Mouse (Mus musculus) 416B (cell line): ENCODE data around the gene Syt1.

Experiments
- DNase-seq: peaks from one replicate; pipeline ENCODE4 v3.0.0; 2011; ENCODE audit warnings: low read depth

The Syt1 gene

DNA sequence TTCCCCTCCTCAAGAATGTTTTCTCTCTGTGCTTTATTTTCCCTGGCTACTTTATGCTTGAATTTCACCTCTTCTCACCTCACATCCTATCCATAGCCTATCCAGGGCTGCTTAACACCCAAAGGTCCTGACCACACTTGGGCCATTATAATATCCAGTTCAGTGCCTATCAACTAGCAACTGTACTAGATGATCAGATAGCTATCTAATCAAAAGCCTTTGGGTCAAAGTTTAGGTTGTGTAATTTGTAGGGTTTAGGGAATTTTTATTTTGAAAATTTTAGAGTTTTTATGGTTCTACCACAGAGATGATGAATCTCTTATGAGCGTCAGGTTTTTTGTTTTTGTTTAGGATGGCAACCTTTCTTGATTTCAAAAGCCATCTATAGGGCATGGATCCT, 125.0 kb downstream of the Syt1 start:
- no peak for DNase-seq

GRCm38 (mm10) chr10:108884520-108884919, 126.3 kb downstream of the Syt1 start:
- DNase-seq: no peak

GRCm38 (mm10) chr10:108880372-108880771, 130.4 kb downstream of the Syt1 start:
- DNase-seq: no peak

GRCm38 (mm10) chr10:108875730-108876129, 135.1 kb downstream of the Syt1 start:
- DNase-seq: no peak

DNA sequence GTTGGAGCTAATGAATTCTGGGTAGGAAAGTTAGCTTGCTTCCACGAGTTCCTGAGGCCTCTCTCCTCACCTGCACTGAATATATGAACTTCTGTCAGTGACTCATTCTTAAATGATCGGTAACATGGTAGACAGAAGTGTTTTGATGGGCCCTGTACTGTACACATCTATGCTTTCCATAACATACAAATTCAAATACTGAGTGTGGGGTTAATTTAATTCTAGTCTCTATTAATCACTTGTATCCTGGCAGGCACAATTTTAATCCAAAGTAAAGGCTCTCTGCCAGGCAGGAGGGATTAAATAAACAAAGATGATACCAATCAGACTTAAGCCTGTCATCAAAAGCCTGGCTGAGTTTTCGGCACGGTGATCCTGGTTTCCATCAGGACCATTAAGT, 136.1 kb downstream of the Syt1 start:
- no peak for DNase-seq

DNA sequence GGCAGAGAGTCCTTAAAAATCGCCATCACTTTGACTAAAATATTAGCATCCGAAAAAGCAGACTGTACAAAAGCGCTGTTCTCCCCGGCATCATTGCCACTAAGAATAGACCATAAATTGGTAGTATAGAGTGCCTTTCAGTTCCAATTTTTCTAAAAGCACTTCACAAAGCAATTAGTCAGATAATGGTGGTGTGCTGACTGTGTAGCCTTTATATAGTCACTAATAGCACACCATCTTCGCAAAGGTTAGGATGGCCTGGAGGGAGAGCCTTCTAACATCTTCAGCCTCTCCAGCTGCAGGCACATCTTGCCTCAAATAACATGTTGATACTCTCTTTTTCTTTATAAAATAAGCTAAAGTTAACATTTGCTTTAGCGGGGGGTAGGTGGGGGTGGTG, 138.4 kb downstream of the Syt1 start:
- no peak for DNase-seq

DNA sequence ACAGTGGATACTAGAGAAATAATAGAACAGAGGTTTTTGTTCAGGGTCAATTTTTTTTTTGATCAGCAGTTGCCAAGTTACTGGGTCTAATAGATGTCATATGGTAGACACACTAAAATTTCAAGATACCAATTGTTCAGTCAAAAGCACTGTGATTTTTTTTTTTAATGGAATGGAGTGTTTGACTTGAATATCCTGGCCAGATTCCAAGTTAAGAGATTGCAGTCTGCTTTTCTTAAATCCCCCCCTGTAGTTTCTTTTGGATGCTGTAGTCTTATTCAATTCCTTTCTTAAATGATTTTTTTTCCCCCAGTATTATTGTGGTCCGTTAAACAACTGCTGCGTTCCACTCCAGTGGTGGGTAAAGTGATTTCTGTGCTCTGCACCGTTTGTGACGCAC, 140.2 kb downstream of the Syt1 start:
- no peak for DNase-seq

DNA sequence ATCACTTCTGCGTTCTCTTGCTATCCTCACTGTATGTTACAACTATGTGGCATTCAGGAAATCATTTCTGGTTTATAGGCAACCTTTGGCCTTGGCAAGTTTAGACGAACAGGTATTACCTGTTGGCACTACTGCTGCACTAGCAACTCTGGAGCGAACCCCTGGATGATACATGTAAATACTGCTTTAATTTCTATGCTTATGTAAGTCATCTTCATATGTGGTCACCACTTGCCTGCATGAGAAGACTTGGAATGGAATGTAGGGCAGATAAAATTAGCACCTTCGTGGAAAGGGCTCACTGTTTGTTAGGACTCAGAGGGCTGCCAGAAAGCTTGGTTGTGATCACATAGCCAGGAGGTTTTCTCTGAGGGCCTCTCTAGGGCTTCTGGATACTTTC, 142.6 kb downstream of the Syt1 start:
- DNase-seq: no peak

DNA sequence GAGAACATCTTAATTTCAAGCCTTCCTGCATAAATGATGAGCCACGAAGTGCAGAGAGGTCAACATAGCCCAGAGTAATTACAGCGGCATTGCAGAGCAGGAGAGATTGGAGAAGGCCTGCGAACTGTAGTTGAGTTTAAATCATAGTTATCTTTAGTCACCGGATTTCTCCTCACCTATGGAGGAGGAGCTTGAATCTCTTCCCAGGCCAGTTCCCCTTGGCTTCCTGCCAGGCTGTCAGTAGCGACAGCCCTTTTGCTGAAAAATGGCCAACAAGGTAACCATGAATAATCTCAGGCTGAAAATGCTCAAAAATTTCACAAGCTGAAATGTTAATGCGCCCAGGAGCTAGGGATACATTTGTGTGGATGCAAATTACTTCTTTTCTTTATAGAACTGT, 143.6 kb downstream of the Syt1 start:
- DNase-seq: no peak

DNA sequence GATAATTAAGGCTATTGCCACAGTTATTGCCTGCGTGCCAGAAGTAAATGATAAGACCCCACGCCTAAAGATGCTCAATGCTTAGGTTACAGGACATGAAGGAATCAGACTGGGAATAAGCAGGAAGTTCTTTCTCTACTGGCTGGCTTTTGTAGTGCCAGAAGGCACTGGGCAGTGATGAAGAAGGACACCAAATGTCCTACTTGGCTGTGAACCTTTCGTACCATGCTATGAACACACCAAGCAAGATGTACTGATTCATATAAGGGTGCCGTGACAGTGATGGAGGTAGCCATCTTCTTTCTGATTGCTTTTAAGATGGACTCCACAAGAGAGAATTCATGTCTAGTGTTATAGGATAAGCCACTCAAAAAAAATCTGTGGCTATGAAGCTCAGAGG, 145.2 kb downstream of the Syt1 start:
- no peak for DNase-seq

DNA sequence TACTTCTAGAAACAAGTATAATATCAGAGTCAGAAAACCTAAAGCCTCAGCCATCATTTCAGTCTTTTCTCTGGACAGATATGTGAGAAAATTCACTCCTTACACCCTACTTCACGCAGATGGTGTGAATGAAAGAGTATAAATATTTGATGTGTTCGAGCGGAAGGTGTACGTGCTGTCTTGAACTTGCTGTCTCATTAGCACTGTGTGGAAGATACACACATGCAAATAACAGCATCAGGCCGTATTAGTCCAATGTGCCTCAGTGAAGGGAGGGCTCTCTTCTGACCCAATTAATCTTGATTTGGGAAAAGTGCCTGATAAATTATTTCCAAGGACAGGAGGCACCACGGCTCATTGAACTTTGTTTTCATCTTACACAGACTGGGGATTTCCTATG, 154.8 kb downstream of the Syt1 start:
- no peak for DNase-seq

- DNase-seq: no peak
These were observed 158.0 kb downstream of the Syt1 start for GRCm38 (mm10) chr10:108852757-108853156.

DNA sequence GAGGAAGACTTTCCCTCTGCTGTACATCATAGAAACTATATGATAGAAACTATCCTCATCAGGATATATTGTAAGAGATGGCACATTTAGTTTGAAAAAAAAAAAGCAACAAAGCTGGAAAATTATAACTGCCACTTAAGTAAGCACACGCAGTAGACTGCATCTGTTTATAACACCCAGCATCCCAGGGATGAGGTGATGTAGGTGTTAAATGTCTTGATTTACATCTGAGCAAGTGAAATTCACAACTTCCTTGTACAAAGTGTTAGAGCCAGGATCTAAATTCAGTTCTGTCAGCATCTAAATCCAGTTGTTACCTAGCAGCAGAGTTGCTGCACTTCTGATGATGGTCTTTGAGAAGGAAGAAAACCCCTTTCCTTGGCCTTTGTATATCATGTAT, 173.3 kb downstream of the Syt1 start:
- no peak for DNase-seq

GRCm38 (mm10) chr10:108832248-108832647, 178.5 kb downstream of the Syt1 start:
- no peak for DNase-seq

GRCm38 (mm10) chr10:108831801-108832200, 179.0 kb downstream of the Syt1 start:
- no peak for DNase-seq

- no peak for DNase-seq
These were observed 188.5 kb downstream of the Syt1 start for GRCm38 (mm10) chr10:108822273-108822672.

DNA sequence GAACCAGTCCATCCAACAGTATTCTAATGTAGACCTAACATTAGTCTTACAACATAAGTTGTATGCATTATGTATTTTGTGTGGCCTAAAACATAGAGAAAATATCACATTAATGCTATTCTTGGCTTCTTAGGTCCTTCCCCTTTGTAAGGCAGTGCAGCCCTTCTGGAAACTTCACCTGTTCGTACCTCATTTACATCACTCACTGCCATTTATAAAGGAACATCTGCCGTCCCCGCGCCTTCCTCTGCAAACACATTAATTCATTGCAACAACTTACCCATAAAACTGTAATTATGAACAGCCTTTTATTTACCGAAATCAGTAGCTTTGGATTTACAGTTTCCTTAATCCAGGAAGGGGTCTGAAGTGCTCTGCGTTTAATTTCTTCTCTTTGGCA, 195.4 kb downstream of the Syt1 start:
- no peak for DNase-seq

- DNase-seq: no peak
These were observed 206.4 kb downstream of the Syt1 start for GRCm38 (mm10) chr10:108804380-108804779.

DNA sequence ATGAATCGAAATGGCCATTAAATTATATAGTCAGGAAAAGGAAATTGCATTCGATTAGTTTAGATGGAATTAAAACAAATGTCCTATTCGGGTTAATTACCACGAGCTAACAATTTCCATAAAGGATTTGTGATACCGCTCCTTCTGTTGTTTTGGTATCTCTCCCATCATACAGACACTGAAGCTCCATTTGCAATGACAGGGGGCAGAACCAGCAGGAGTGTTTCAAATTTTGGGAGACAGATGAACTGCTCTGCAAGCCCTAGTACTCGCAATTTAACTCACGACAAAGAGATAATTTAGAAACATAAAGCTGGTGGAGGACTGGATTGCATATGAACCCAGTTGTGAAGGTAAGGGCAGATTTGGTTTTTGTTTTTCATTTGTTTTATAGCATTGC, 210.0 kb downstream of the Syt1 start:
- no peak for DNase-seq

DNA sequence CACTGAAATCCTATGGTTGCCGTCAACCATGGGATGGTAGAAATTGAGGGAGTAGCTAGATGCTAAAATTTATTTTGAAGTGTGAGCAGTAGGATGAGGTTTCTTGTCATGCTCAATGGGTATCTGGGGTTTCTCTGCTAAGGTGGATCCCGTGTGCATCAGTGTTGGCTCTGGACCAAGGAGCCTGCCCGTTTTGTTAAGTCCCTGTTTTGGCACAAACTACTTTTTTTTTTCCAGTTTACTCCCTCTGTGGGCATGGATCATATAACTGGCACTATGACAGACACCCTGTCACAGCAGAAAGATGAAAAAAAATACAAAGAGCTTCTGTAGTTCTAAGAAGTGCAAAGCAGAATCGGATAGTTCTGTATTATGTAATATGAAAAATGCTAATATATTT, 212.0 kb downstream of the Syt1 start:
- DNase-seq: no peak

DNA sequence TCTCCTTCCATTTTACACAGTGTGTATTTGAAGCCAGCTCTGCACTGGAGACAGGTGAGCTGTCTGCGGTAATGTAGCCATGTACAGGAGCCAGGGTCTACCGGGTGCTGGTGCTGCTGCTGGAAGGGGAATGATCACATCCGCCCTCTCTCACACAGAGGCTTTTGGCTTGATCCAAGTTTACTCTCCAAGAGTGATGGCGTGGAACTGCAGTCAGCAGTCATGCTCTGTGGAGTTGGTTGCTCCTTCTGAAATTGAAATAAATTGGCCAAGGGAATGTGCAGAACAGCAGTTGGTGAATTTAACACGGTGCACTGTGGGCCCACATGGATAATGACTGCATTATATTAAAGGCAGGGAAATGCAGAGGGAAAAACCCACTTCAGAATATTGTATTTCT, 228.0 kb downstream of the Syt1 start:
- no peak for DNase-seq

DNA sequence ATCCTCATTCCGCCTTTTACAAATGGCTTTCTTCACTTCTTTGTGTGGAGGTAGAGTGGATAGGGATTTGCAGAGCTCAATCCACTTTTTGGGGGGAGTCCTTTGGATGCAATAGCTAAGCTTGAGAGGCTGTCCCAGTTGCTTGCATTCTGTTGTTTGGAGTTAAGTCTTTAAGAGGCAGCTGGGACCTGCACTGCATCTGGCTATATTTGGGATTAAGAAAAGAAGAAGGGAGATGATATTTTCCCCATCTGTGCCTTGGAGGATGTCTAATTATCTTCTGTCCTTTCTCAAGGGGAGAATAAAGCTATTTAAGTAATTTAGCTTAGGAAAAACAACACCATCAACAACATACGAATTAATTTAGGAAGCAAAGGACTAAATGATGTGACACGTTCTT, 230.2 kb downstream of the Syt1 start:
- DNase-seq: no peak

DNA sequence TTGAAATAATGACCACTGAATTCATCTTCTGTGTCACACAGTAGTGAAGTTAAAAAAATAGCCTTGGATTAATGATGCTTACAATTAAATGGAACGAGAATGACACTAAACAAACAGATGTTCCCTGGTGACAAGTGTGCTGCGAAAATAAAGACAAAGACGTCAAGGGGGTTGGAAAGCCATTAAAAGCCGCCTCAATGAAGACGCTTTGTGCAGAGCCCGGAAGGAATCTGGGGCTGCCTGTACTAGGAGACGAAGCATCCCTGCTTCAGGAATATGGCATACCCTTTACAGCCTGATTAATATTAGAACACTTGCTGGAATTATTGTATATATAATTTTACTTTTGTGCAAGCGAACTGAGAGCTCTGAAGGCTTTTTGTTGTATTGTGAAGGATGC, 234.0 kb downstream of the Syt1 start:
- no peak for DNase-seq

DNA sequence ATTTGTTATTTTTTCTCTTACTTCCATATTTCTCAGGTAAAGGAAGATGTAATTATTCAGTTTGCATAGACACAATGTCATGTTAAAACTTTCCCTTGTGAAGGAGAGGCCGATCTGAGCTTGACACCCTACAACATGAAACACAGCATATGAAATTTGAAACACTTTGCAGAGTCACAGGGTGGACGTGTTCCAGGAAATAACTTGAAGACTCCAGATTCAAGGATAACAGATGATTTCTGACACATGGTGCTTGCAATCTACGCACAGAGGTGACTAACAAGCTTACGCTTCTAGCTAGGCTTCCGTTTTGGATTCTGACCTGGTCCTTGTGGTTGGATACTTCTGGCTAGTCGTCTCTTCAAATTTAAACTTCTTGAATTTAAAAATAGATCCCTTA, 239.7 kb downstream of the Syt1 start:
- no peak for DNase-seq

GRCm38 (mm10) chr10:108765564-108765963, 245.2 kb downstream of the Syt1 start:
- DNase-seq: no peak
